Mouse (Mus musculus) embryo, embryonic 11.5 days (tissue): Measurements from ENCODE around the gene Lrrtm4.

Experiments used
- DNase-seq: peaks from one replicate; pipeline ENCODE4 v3.0.0-alpha.2; 2012; ENCODE audit warnings: low read depth, low spot score

The Lrrtm4 gene

DNA sequence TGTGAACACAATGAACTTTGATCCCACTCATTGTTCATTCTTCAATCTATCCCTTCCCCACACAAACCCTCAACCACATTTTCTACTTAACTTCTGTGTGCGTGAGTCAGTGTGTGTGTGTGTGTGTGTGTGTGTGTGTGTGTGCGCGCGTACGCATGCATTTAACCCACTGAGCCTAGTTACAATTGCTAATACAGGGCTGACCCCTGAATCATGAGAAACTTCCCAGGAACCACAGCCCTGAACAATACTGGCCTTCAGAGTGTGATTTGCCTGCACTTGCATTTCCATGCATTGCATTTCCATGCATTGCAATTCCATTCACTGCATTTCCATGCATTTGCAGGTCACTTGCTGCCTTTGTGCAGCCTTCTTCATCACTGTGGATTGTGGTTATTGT lies 701.8 kb downstream of the Lrrtm4 start:
- DNase-seq = no peak

DNA sequence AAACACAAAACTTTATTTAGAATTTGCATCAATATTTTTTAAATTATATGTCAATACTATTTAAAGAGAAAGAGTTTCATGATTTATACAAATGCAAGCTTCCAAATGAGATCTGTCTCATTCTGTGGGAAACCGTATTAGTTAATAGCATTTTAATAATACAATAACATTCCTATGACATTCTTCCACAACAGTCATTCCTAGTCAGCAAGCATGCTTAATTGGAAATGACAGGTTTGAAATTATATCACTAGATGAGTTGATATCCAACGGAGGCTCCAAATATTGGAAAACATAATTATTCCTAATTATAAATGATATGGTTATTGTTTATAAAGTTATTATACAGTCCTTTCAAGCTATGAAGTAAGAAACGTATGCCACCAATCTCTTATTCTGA lies 714.7 kb downstream of the Lrrtm4 start:
- no peak for DNase-seq

DNA sequence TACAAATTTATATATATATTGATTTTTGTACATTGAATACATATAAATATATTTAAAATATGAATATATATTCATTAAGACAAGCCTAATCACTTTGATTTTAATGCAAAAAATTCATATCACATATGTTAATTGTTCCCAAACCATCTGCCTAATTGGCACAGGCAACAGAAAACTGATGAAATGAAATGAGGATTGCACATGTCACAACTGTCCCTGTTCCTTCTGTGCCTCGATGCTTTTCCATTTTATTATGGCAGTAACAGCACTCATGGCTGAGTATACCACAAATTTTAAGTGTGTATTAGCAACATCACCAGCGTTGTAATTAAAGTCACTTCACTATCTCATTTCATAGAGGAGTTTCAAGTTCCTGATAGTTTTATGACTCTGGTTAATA lies 732.1 kb downstream of the Lrrtm4 start:
- no peak for DNase-seq

DNA sequence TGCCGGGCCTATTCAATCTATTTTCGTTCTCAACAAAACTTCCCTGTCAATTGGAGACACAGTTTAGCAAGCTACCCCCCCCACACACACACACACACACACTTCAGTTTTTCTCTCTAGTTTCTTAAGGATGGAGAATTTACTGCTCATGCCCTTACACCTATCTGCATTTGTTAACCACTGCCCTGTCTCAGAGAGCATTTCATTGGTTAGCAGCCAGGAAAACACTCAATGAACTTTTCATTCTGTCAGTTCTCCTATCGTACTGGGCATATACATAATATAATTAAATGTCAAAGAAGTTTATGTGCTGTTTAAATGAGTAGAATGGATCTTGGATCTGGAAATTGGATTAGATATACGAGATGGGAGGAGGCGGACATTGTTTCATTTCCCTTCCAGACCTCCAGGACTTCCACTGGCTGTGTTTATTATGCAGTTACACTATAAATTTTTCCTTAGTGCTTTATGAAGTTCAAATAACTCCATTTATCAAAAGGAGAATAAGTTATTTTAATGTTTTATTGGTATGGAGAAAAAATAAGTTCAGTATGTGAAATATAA lies 742.0 kb downstream of the Lrrtm4 start:
- DNase-seq = no peak

DNA sequence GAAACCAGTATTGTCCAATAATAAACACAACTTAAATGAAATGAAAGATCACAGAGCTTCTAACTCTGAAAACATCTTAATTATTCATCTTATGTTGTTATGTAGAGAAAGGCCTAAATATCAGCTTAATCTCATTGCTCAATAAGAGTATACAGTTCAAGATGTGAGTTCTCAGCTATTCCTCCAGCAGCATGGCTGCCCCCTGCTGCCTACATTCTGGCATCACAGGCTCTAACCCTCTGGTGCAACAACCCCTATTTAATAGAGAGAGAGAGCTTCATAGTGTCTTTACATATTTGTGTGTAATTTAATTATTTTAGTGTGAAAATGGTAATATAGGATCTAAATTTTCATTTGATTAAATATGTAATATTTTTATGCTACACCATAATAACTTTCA lies 767.6 kb downstream of the Lrrtm4 start:
- DNase-seq = peak; percentile 3

DNA sequence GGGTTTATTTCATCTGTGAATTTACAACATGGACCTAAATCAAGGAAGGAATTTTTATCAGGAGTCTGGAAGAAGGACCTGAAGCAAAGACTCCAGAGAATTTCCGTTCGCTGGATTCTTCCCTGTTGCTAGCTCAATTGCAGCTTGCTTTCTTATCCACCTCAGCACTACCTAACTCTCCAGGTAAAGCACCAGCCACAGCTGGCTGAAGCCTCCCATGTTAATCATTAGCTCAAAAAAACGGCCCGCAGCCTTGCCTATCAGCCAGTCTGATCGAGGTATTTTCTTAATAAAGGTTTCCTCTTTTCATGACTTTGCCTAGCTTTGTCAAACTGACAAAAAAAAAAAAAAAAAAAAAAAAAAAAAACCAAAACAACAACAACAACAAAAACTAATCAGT lies 805.1 kb downstream of the Lrrtm4 start:
- DNase-seq = no peak

DNA sequence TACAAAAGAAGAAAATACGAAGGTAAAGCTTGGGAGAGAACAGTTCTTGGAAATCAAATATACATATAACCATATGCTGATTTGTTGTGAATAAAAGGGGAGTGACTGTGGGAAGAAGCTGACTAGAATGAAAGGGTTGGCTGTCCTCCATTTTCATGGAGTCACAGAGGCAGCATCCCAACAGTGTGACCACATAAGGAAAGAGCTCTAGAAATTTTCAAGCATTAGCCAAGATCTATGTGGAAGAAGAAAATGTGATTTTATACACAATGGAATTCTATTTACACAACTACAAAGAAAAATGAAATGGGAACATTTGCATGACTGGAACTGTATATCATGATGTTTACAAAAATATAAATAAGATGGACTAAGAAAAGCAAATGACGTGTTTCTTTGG lies 821.1 kb downstream of the Lrrtm4 start:
- no peak for DNase-seq

DNA sequence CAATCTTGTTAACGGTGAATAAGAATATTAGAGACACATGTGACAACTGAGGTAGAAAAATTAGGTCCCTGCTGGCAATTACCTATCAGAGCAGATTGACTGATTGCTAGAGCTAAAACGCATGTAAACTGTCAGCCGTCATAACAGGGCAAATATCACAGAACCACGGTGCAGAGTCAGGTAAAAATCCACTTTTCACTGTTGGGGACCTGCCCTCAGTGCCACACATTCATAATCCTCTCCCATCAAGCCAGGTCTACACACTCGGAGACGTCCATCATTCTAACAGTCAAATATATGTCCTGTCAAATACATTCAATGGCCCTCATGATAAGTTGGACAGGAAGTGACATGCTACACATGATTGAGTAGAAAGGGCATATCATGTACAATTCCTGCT lies 826.6 kb downstream of the Lrrtm4 start:
- DNase-seq = no peak

DNA sequence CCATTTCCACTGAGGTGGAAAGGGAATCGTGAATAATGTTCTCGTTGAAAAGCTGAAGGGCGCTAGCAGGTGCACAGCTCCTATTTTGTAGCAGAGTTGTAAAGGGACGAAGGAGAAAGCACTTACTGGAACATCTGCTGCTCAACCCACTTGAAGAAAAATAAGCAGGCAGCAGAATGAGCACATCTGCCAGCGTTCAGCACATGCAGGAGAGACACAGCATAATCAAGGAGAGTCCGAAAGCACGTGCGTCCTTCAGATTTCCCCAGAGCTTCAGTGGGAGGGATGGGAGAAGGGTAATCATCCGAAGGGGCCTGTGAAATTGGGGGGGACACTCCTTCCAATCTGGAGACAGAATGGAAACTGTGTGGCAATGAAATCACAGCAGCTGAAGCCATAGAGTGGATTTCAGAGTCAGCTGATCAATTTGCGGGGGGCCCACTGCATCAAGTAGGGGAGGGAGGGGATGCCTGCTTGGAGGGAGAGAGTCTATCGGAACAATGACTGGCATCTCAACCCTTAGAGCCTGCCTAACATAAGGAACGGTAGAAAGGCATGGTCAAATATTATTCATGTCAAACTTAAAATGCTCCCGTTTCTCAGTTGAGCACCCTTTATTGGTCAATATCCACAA lies 838.4 kb downstream of the Lrrtm4 start:
- no peak for DNase-seq
